Mouse (Mus musculus): ENCODE data around the gene Per2.
A peak's percentile ranks its signal among the peaks of the same experiment; 100 is the strongest.
"Not testable (repeated sequence)": the region's sequence is repeated elsewhere in the genome, so short reads cannot be mapped to it uniquely, and the experiment has no call there.

Gene Per2

GRCm38 (mm10) chr1:91459059-91459809 is at the start of gene Per2:
Per2 (minus strand) TSS chr1:91459324.
- peak; percentile 99 for DNase-seq (ENCODE audit: low read depth, low spot score)

- no peak for DNase-seq (ENCODE audit: low read depth, low spot score)
These were observed 45.5 kb upstream of the Per2 start for GRCm38 (mm10) chr1:91504615-91505014.

- DNase-seq (ENCODE audit: low read depth, low spot score), result no peak
These were observed 39.5 kb upstream of the Per2 start for GRCm38 (mm10) chr1:91498579-91498978.

- no peak for DNase-seq (ENCODE audit: low read depth, low spot score)
These were observed 36.2 kb upstream of the Per2 start for GRCm38 (mm10) chr1:91495321-91495720.

- peak; percentile 84 for DNase-seq (ENCODE audit: low read depth, low spot score)
These were observed 35.5 kb upstream of the Per2 start, which contains the start of gene Traf3ip1 for GRCm38 (mm10) chr1:91494457-91495140. Traf3ip1 (plus strand) TSS chr1:91494647.

- no peak for DNase-seq (ENCODE audit: low read depth, low spot score)
These were observed 34.8 kb upstream of the Per2 start for GRCm38 (mm10) chr1:91493938-91494337.

- DNase-seq (ENCODE audit: low read depth, low spot score), result no peak
These were observed 33.6 kb upstream of the Per2 start for GRCm38 (mm10) chr1:91492740-91493139.

- DNase-seq (ENCODE audit: low read depth, low spot score), result no peak
These were observed 31.2 kb upstream of the Per2 start for GRCm38 (mm10) chr1:91490322-91490721.

- DNase-seq (ENCODE audit: low read depth, low spot score), result no peak
These were observed 27.0 kb upstream of the Per2 start for GRCm38 (mm10) chr1:91486165-91486564.

GRCm38 (mm10) chr1:91485422-91485821 is 26.3 kb upstream of the Per2 start:
- no peak for DNase-seq (ENCODE audit: low read depth, low spot score)

GRCm38 (mm10) chr1:91484011-91484346 is 24.9 kb upstream of the Per2 start:
- no peak for DNase-seq (ENCODE audit: low read depth, low spot score)

GRCm38 (mm10) chr1:91483304-91484010 is 24.3 kb upstream of the Per2 start:
- peak; percentile 68 for DNase-seq (ENCODE audit: low read depth, low spot score)

- DNase-seq (ENCODE audit: low read depth, low spot score), result no peak
These were observed 23.6 kb upstream of the Per2 start for GRCm38 (mm10) chr1:91482616-91483211.

- DNase-seq (ENCODE audit: low read depth, low spot score), result no peak
These were observed 19.8 kb upstream of the Per2 start for GRCm38 (mm10) chr1:91478958-91479357.

GRCm38 (mm10) chr1:91478145-91478544 is 19.0 kb upstream of the Per2 start:
- DNase-seq (ENCODE audit: low read depth, low spot score), result not testable (repeated sequence)

GRCm38 (mm10) chr1:91469888-91470419 is 10.8 kb upstream of the Per2 start:
- no peak for DNase-seq (ENCODE audit: low read depth, low spot score)

GRCm38 (mm10) chr1:91466186-91466585 is 7.1 kb upstream of the Per2 start:
- DNase-seq (ENCODE audit: low read depth, low spot score), result no peak

GRCm38 (mm10) chr1:91465244-91465643 is 6.1 kb upstream of the Per2 start:
- no peak for DNase-seq (ENCODE audit: low read depth, low spot score)

GRCm38 (mm10) chr1:91464436-91464835 is 5.3 kb upstream of the Per2 start:
- no peak for DNase-seq (ENCODE audit: low read depth, low spot score)

- DNase-seq (ENCODE audit: low read depth, low spot score), result no peak
These were observed 4.3 kb upstream of the Per2 start for GRCm38 (mm10) chr1:91463336-91463995.

GRCm38 (mm10) chr1:91460564-91460963 is 1.4 kb upstream of the Per2 start:
- DNase-seq (ENCODE audit: low read depth, low spot score), result no peak

Data from embryo, embryonic 11.5 days (tissue).